Mouse (Mus musculus): ENCODE results near the gene Insyn1. TPM values are rescaled to one million over a fixed set of nuclear protein-coding genes. Genes with fewer than 3 reads are reported as not detected.

The Insyn1 gene
- total and polyA plus RNA-seq, 3 experiments = 2.4 to 5.5 (median 2.5) TPM

DNA sequence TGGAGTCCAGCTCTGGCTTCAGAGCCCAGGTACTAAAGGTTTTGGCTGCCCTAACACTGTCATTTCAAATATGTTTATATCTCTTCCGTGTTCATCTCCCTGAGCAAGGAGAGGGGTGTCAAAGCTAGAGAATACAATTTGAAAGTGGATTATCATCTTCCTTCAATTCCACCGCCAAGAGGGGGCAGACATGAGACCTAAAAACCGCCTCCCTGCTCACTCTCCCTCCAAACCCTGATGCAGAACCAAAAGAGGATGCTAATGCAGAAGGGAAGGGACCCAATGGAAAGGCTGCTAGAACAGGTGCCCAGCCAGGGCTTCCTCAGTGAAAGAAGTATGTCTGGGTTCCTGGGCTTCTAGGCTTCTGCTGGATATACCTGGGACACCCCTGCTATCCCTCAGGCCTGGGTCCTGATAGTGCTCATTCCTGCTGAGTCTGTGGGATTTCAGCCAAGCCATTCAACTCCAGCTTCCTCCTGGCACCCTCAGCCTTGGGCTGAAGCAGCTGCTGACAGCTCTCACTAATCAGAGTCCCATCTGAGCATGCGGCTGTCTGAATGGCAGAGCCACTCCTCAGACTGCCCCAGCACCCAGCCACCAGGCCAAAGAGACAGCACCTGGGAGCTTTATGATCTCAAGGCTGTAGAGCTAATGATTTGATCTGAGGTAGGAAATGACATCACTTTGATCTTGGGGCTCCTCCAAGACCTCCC is 8.2 kb downstream of the Insyn1 start:
- Histone ChIP-seq H3K4me2 (ENCODE audit: insufficient read depth, low read depth, poor library complexity, severe bottlenecking) (no peak overlapping the region), H3K79me2 (replicated peaks; ENCODE audit: control insufficient read depth, extremely low read depth, insufficient read depth, poor library complexity, severe bottlenecking) (no peaks in the 10 kb centered on the region), H3K4me1 (ENCODE audit: control insufficient read depth in 1 of 2, insufficient read depth in 2 of 2) (peaks cover 18 to 70% of the 10 kb centered on the region in 2 experiments), H3K36me3 (replicated peaks in 1 of 2; ENCODE audit: control insufficient read depth in 1 of 2, insufficient read depth in 1 of 2, low read length in 1 of 2) (peaks cover 0 to 9% of the 10 kb centered on the region in 2 experiments), H3K9me3 (replicated peaks; ENCODE audit: low read length) (no peaks in the 10 kb centered on the region), H3K9ac (ENCODE audit: insufficient read depth, low read depth) (no peak overlapping the region), H3K27ac (ENCODE audit: insufficient read depth, low read depth) (no peak overlapping the region; the same call in 1 of the 2 replicates), H3K27me3 (replicated peaks) (no peaks in the 10 kb centered on the region), H3K4me3 (replicated peaks in 1 of 3; ENCODE audit: low read depth in 2 of 3, low read length in 2 of 3, poor library complexity in 1 of 3) (no peak overlapping the region)
- in situ Hi-C loops (cut with MboI; ENCODE audit: low pct_ligation_motif_present, low pct_unique_long_range_greater_than_20kb, low sequenced_read_pairs) = loop anchor here (5.0 kb wide), 1 partner anchor 36 kb away; no protein-coding TSS in a partner anchor
- TF ChIP-seq MEF2A (IDR thresholded peaks at IDR 0.05; ENCODE audit: borderline replicate concordance, low read depth, low read length) (no peak), PAX5 (IDR thresholded peaks at IDR 0.05; ENCODE audit: low read length) (no peak), UBTF (IDR thresholded peaks at IDR 0.05; ENCODE audit: low read depth, low read length) (no peak), CHD1 (IDR thresholded peaks at IDR 0.05; ENCODE audit: low read depth, low read length) (no peak), CTCF (conservative IDR thresholded peaks at IDR 0.05 in 1 of 2, IDR thresholded peaks at IDR 0.05 in 1 of 2; ENCODE audit: low read depth in 2 of 2, low read length in 2 of 2) (peak in 1 of 2 experiments; percentile 67; a peak in 2 of 4 replicates), MXI1 (IDR thresholded peaks at IDR 0.05; ENCODE audit: low read depth, low read length) (no peak), ZKSCAN1 (IDR thresholded peaks at IDR 0.05; ENCODE audit: borderline replicate concordance, low read depth, low read length) (no peak), USF2 (conservative IDR thresholded peaks at IDR 0.05; ENCODE audit: low read depth, low read length) (no peak), MAX (IDR thresholded peaks at IDR 0.05; ENCODE audit: low read length) (no peak), GABPA (IDR thresholded peaks at IDR 0.05; ENCODE audit: insufficient replicate concordance, low read depth, low read length) (no peak), NELFE (IDR thresholded peaks at IDR 0.05; ENCODE audit: low read depth, low read length) (0 out of 2 replicates have a peak, but pooled peaks have one; percentile 11), ELF1 (IDR thresholded peaks at IDR 0.05; ENCODE audit: low read depth, low read length) (0 out of 2 replicates have a peak, but pooled peaks have one; percentile 15), RCOR1 (conservative IDR thresholded peaks at IDR 0.05; ENCODE audit: low read depth, low read length) (no peak), JUND (conservative IDR thresholded peaks at IDR 0.05; ENCODE audit: low read depth, low read length) (no peak), MAZ (IDR thresholded peaks at IDR 0.05; ENCODE audit: low read depth, low read length) (0 out of 2 replicates have a peak, but pooled peaks have one; percentile 24), NRF1 (IDR thresholded peaks at IDR 0.05; ENCODE audit: low read depth, low read length) (no peak), POLR2A (IDR thresholded peaks at IDR 0.05; ENCODE audit: low read depth, low read length) (no peak), POLR2AphosphoS2 (IDR thresholded peaks at IDR 0.05; ENCODE audit: low read depth, low read length) (no peak), RAD21 (IDR thresholded peaks at IDR 0.05; ENCODE audit: low read depth, low read length) (peak; percentile 50), SMC3 (IDR thresholded peaks at IDR 0.05; ENCODE audit: low read depth, low read length) (peak; percentile 66), E2F4 (IDR thresholded peaks at IDR 0.05; ENCODE audit: insufficient replicate concordance, low read depth, low read length) (no peak)
- DNase-seq (ENCODE audit: extremely low read depth) = peak; percentile 67
- dilution Hi-C loops (cut with MboI; ENCODE audit: extremely low pct_ligation_motif_present, extremely low pct_unique_long_range_greater_than_20kb, low sequenced_read_pairs) = no loop called here

All from CH12.LX (cell line).